Mouse (Mus musculus) cerebellum, adult 2 months (tissue): ENCODE measurements at regions not wholly inside any gene's neighbourhood (a gene's known extent, or its start where the extent isn't known, plus 50 kb on each side); places are given as distances from the start of the nearest gene placed in this dataset.

Experiments
- DNase-seq, 2 experiments: peaks; one replicate each; pipeline ENCODE4 v3.0.0; 2021
- H3K27ac ChIP-seq: fragments of 200-500 bp; 2 replicates; pipeline ENCODE4 v1.5.1; 2012; ENCODE audit warnings: low read length, control low read depth, inconsistent platforms; ENCODE audit not compliant: insufficient read depth
- H3K27me3 ChIP-seq: fragments of 200-500 bp; 2 replicates; pipeline ENCODE4 v1.6.1; 2012; ENCODE audit warnings: inconsistent platforms, mild to moderate bottlenecking, low read length, moderate library complexity; ENCODE audit not compliant: control insufficient read depth, insufficient read depth
- H3K4me1 ChIP-seq: fragments of 200-500 bp; 2 replicates; pipeline ENCODE4 v1.6.1; 2011; ENCODE audit warnings: low read length; ENCODE audit not compliant: control insufficient read depth, insufficient read depth
- H3K4me3 ChIP-seq: fragments of 200-500 bp; replicated peaks from 2 replicates; pipeline ENCODE3; 2011; ENCODE audit warnings: mild to moderate bottlenecking, low read depth, low read length, control low read depth; ENCODE audit not compliant: insufficient read depth
- CTCF ChIP-seq: fragments of 200-500 bp; IDR thresholded peaks from 2 replicates; pipeline ENCODE4 v1.5.1; 2011; ENCODE audit warnings: low read depth, mild to moderate bottlenecking, control low read depth, low read length, moderate library complexity, borderline replicate concordance; ENCODE audit not compliant: insufficient read depth
- POLR2A ChIP-seq: fragments of 200-500 bp; IDR thresholded peaks from 2 replicates; pipeline ENCODE4 v1.6.1; 2011; ENCODE audit warnings: low read length, control low read depth, borderline replicate concordance; ENCODE audit not compliant: insufficient read depth
- WGBS: fragments of 180-500 bp; shearing (Covaris S2); methylation state at CpG from one replicate; pipeline ENCODE4 v1.1.7; 2018; 5-methylcytosine and 5-hydroxymethylcytosine counted together

- WGBS = 96% methylated on average over 5 of the region's 5 CpGs
- TF ChIP-seq CTCF (no peak), POLR2A (no peak)
- Histone ChIP-seq H3K4me1 (no peaks in the 10 kb centered on the region), H3K4me3 (no peak overlapping the region), H3K27me3 (no peaks in the 10 kb centered on the region), H3K27ac (no peak overlapping the region)
- no peak for DNase-seq
These were observed 54.5 kb downstream of the Gm10260 start for GRCm38 (mm10) chr13:97705926-97706325.

GRCm38 (mm10) chr13:97704541-97704940 lies 55.9 kb downstream of the Gm10260 start:
- no peak for TF ChIP-seq POLR2A
- TF ChIP-seq CTCF = no peak
- H3K4me3 ChIP-seq = no peak overlapping the region
- H3K27ac ChIP-seq = no peak overlapping the region
- H3K27me3 ChIP-seq = no peaks in the 10 kb centered on the region
- H3K4me1 ChIP-seq = no peaks in the 10 kb centered on the region
- DNase-seq = no peak
- 98% methylated on average over 4 of the region's 4 CpGs for WGBS

GRCm38 (mm10) chr13:97698967-97699366 lies 61.5 kb downstream of the Gm10260 start:
- Histone ChIP-seq H3K4me3 (no peak overlapping the region), H3K27ac (no peak overlapping the region), H3K27me3 (no peaks in the 10 kb centered on the region), H3K4me1 (no peaks in the 10 kb centered on the region)
- TF ChIP-seq POLR2A = no peak
- TF ChIP-seq CTCF = no peak
- 91% methylated on average over 2 of the region's 2 CpGs for WGBS
- DNase-seq = no peak

- H3K27me3 ChIP-seq = no peaks in the 10 kb centered on the region
- no peak for TF ChIP-seq POLR2A
- no peak for TF ChIP-seq CTCF
- no peak overlapping the region for H3K27ac ChIP-seq
- no peak overlapping the region for H3K4me3 ChIP-seq
- H3K4me1 ChIP-seq = no peaks in the 10 kb centered on the region
- 97% methylated on average over 1 of the region's 1 CpGs for whole genome bisulfite sequencing
- no peak for DNase-seq
These were observed 62.1 kb downstream of the Gm10260 start for GRCm38 (mm10) chr13:97698317-97698716.

GRCm38 (mm10) chr13:97697262-97697661 lies 63.2 kb downstream of the Gm10260 start:
- 88% methylated on average over 10 of the region's 10 CpGs for WGBS
- no peak overlapping the region for H3K27ac ChIP-seq
- no peak for DNase-seq
- no peaks in the 10 kb centered on the region for H3K27me3 ChIP-seq
- H3K4me1 ChIP-seq = no peaks in the 10 kb centered on the region
- TF ChIP-seq POLR2A = no peak
- no peak for TF ChIP-seq CTCF
- H3K4me3 ChIP-seq = no peak overlapping the region

- WGBS = 77% methylated on average over 2 of the region's 2 CpGs
- no peak overlapping the region for H3K27ac ChIP-seq
- H3K27me3 ChIP-seq = no peaks in the 10 kb centered on the region
- DNase-seq = no peak
- no peak overlapping the region for H3K4me3 ChIP-seq
- no peaks in the 10 kb centered on the region for H3K4me1 ChIP-seq
- TF ChIP-seq POLR2A (no peak), CTCF (no peak)
These were observed 65.4 kb downstream of the Gm10260 start for GRCm38 (mm10) chr13:97695022-97695421.

GRCm38 (mm10) chr13:97694356-97694990 lies 66.0 kb downstream of the Gm10260 start:
- WGBS = 66% methylated on average over 9 of the region's 9 CpGs
- H3K27ac ChIP-seq = no peak overlapping the region
- no peak for TF ChIP-seq POLR2A
- TF ChIP-seq CTCF = no peak
- H3K4me1 ChIP-seq = no peaks in the 10 kb centered on the region
- no peak for DNase-seq
- H3K27me3 ChIP-seq = no peaks in the 10 kb centered on the region; the same call in 1 of the 2 replicates
- no peak overlapping the region for H3K4me3 ChIP-seq

- H3K27ac ChIP-seq = no peak overlapping the region
- no peak overlapping the region for H3K4me3 ChIP-seq
- TF ChIP-seq CTCF = no peak
- TF ChIP-seq POLR2A = no peak
- no peaks in the 10 kb centered on the region; the same call in 1 of the 2 replicates for H3K27me3 ChIP-seq
- no peaks in the 10 kb centered on the region for H3K4me1 ChIP-seq
- 78% methylated on average over 12 of the region's 12 CpGs for WGBS
- DNase-seq = no peak
These were observed 72.0 kb downstream of the Gm10260 start for GRCm38 (mm10) chr13:97688310-97688886.

GRCm38 (mm10) chr13:97683836-97684235 lies 76.6 kb downstream of the Gm10260 start:
- no peak overlapping the region for H3K27ac ChIP-seq
- WGBS = 94% methylated on average over 6 of the region's 6 CpGs
- H3K27me3 ChIP-seq = no peaks in the 10 kb centered on the region
- H3K4me3 ChIP-seq = no peak overlapping the region
- TF ChIP-seq CTCF (no peak), POLR2A (no peak)
- DNase-seq = no peak
- H3K4me1 ChIP-seq = 0 out of 2 replicates have a peak, but pooled peaks cover 3% of the 10 kb centered on the region
